Mouse (Mus musculus): ENCODE measurements at regions not wholly inside any gene's neighbourhood (a gene's known extent, or its start where the extent isn't known, plus 50 kb on each side); places are given as distances from the start of the nearest gene placed in this dataset.

- no peak for ATAC-seq
These were observed 122.7 kb upstream of the Ccdc122 start for GRCm38 (mm10) chr14:76913850-76914249.

GRCm38 (mm10) chr14:76912301-76913001 lies 124.1 kb upstream of the Ccdc122 start:
- ATAC-seq: no peak

- no peak for ATAC-seq
These were observed 125.3 kb upstream of the Ccdc122 start for GRCm38 (mm10) chr14:76911271-76911670.

GRCm38 (mm10) chr14:76910186-76910585 lies 126.4 kb upstream of the Ccdc122 start:
- no peak for ATAC-seq

GRCm38 (mm10) chr14:76907941-76908340 lies 128.6 kb upstream of the Ccdc122 start:
- ATAC-seq: no peak

- ATAC-seq: no peak
These were observed 133.4 kb upstream of the Ccdc122 start for GRCm38 (mm10) chr14:76902962-76903757.

- ATAC-seq: no peak
These were observed 135.1 kb upstream of the Ccdc122 start for GRCm38 (mm10) chr14:76901490-76901889.

GRCm38 (mm10) chr14:76899331-76899730 lies 137.2 kb upstream of the Ccdc122 start:
- no peak for ATAC-seq

GRCm38 (mm10) chr14:76887708-76888107 lies 148.9 kb upstream of the Ccdc122 start:
- ATAC-seq: no peak

- no peak for ATAC-seq
These were observed 149.4 kb upstream of the Ccdc122 start for GRCm38 (mm10) chr14:76887201-76887600.

GRCm38 (mm10) chr14:76883231-76883651 lies 153.3 kb upstream of the Ccdc122 start:
- no peak for ATAC-seq

GRCm38 (mm10) chr14:76882711-76883171 lies 153.8 kb upstream of the Ccdc122 start:
- no peak for ATAC-seq

- no peak for ATAC-seq
These were observed 155.7 kb upstream of the Ccdc122 start for GRCm38 (mm10) chr14:76880851-76881250.

GRCm38 (mm10) chr14:76877306-76877705 lies 159.3 kb upstream of the Ccdc122 start:
- ATAC-seq: no peak

GRCm38 (mm10) chr14:76876015-76876414 lies 160.6 kb upstream of the Ccdc122 start:
- no peak for ATAC-seq

GRCm38 (mm10) chr14:76875266-76875900 lies 161.2 kb upstream of the Ccdc122 start:
- ATAC-seq: no peak

- ATAC-seq: no peak
These were observed 161.9 kb upstream of the Ccdc122 start for GRCm38 (mm10) chr14:76874542-76875265.

- no peak for ATAC-seq
These were observed 162.9 kb upstream of the Ccdc122 start for GRCm38 (mm10) chr14:76873684-76874083.

GRCm38 (mm10) chr14:76872976-76873375 lies 163.6 kb upstream of the Ccdc122 start:
- ATAC-seq: no peak

- ATAC-seq: no peak
These were observed 164.1 kb upstream of the Ccdc122 start for GRCm38 (mm10) chr14:76872510-76872909.

GRCm38 (mm10) chr14:76868831-76869230 lies 167.7 kb upstream of the Ccdc122 start:
- ATAC-seq: no peak

GRCm38 (mm10) chr14:76868131-76868530 lies 168.4 kb upstream of the Ccdc122 start:
- no peak for ATAC-seq

- ATAC-seq: no peak
These were observed 171.9 kb upstream of the Ccdc122 start for GRCm38 (mm10) chr14:76864664-76865063.
